Mouse (Mus musculus) hindbrain, embryonic 15.5 days (tissue): ENCODE measurements around the gene Msh5. TPM values are rescaled to one million over a fixed set of nuclear protein-coding genes. Genes with fewer than 3 reads are reported as not detected.

Source experiments
- ATAC-seq: fragments of 200-750 bp; cut with Nextera tagmentation; 2 replicates; pipeline ENCODE4 v1.8.0; 2017; ENCODE audit warnings: low read depth, moderate number of reproducible peaks, moderate TSS enrichment; ENCODE audit not compliant: low FRiP score
- H3K27ac ChIP-seq: fragments of 300-500 bp; sonication (generic); replicated peaks from 2 replicates; pipeline ENCODE4 v1.5.1; 2015; ENCODE audit warnings: mild to moderate bottlenecking, inconsistent platforms
- H3K27me3 ChIP-seq: fragments of 300-500 bp; sonication (generic); 2 replicates; pipeline ENCODE4 v1.6.1; 2015; ENCODE audit warnings: control low read depth, inconsistent platforms
- H3K36me3 ChIP-seq: fragments of 300-500 bp; sonication (generic); 2 replicates; pipeline ENCODE4 v1.6.1; 2015; ENCODE audit warnings: control low read depth, inconsistent platforms
- H3K4me1 ChIP-seq: fragments of 300-500 bp; sonication (generic); replicated peaks from 2 replicates; pipeline ENCODE4 v1.6.1; 2015; ENCODE audit warnings: control low read depth, inconsistent platforms
- H3K4me2 ChIP-seq: fragments of 300-500 bp; sonication (generic); 2 replicates; pipeline ENCODE4 v1.6.1; 2015; ENCODE audit warnings: moderate library complexity, mild to moderate bottlenecking, inconsistent platforms
- H3K4me3 ChIP-seq: fragments of 300-500 bp; sonication (generic); 2 replicates; pipeline ENCODE4 v1.5.1; 2015; ENCODE audit warnings: mild to moderate bottlenecking, inconsistent platforms
- H3K9ac ChIP-seq: fragments of 300-500 bp; sonication (generic); 2 replicates; pipeline ENCODE4 v1.6.1; 2015; ENCODE audit warnings: inconsistent platforms
- H3K9me3 ChIP-seq: fragments of 300-500 bp; sonication (generic); 2 replicates; pipeline ENCODE4 v1.6.1; 2016; ENCODE audit warnings: control low read depth, inconsistent platforms
- WGBS: fragments of 180-500 bp; shearing (Covaris S2); methylation state at CpG from one replicate; pipeline ENCODE4 v1.1.7; 2015; 5-methylcytosine and 5-hydroxymethylcytosine counted together
- polyA plus RNA-seq: library from polyadenylated mRNA; unstranded; fragments of >200 nt; fragmentation: Nextera tagmentation; extraction: Ambion mirVana; gene quantifications from 2 replicates; pipeline ENCODE4 v1.2.1, GENCODE M21; 2015

The Msh5 gene
- polyA plus RNA-seq, 1 experiment from 2014 or later, result 3.4 TPM

GRCm38 (mm10) chr17:35052271-35052798 is 5.8 kb upstream of the Msh5 start:
- Histone ChIP-seq H3K9me3 (no peaks in the 10 kb centered on the region), H3K4me3 (peak overlapping the region; percentile 36; the same call in 1 of the 2 replicates), H3K27me3 (no peaks in the 10 kb centered on the region), H3K4me2 (peak overlapping the region; percentile 60), H3K27ac (peak overlapping the region; percentile 79), H3K36me3 (0 out of 2 replicates have a peak, but pooled peaks cover 5% of the 10 kb centered on the region), H3K4me1 (peaks cover 35% of the 10 kb centered on the region), H3K9ac (no peak overlapping the region)
- ATAC-seq, result no peak
- WGBS, result 80% methylated on average over 12 of the region's 12 CpGs

- ATAC-seq, result no peak
- H3K9me3 ChIP-seq, result no peaks in the 10 kb centered on the region
- H3K36me3 ChIP-seq, result 0 out of 2 replicates have a peak, but pooled peaks cover 5% of the 10 kb centered on the region
- WGBS, result 5% methylated on average over 21 of the region's 21 CpGs
- peak overlapping the region; percentile 38 for H3K9ac ChIP-seq
- peaks cover 35% of the 10 kb centered on the region for H3K4me1 ChIP-seq
- H3K27ac ChIP-seq, result peak overlapping the region; percentile 79
- peak overlapping the region; percentile 60 for H3K4me2 ChIP-seq
- H3K27me3 ChIP-seq, result no peaks in the 10 kb centered on the region
- H3K4me3 ChIP-seq, result peak overlapping the region; percentile 36
Measured at GRCm38 (mm10) chr17:35051156-35052086, 4.9 kb upstream of the Msh5 start.

- WGBS, result 1% methylated on average over 27 of the region's 27 CpGs
- 0 out of 2 replicates have a peak, but pooled peaks cover 5% of the 10 kb centered on the region for H3K36me3 ChIP-seq
Measured at GRCm38 (mm10) chr17:35050126-35050750, 3.7 kb upstream of the Msh5 start.

GRCm38 (mm10) chr17:35049561-35050016 is 3.0 kb upstream of the Msh5 start, which contains the start of gene Clic1:
Gene Clic1, plus strand, starts transcription at chr17:35049966.
- H3K4me3 ChIP-seq, result peak within 1 kb of the TSS; percentile 36
- peaks cover 41% of the 10 kb centered on the region for H3K4me1 ChIP-seq
- H3K27ac ChIP-seq, result peak within 1 kb of the TSS; percentile 83
- WGBS, result 5% methylated on average over 11 of the region's 11 CpGs
- 0 out of 2 replicates have a peak, but pooled peaks cover 5% of the 10 kb centered on the region for H3K36me3 ChIP-seq
- peak within 1 kb of the TSS; percentile 38 for H3K9ac ChIP-seq
- no peaks in the 10 kb centered on the region for H3K9me3 ChIP-seq
- no peak for ATAC-seq
- H3K4me2 ChIP-seq, result peak within 1 kb of the TSS; percentile 60
- H3K27me3 ChIP-seq, result no peaks in the 10 kb centered on the region

More at GRCm38 (mm10) chr17:35050126-35050750, 3.7 kb upstream of the Msh5 start:
- Histone ChIP-seq H3K4me3 (peak overlapping the region; percentile 36), H3K27me3 (no peaks in the 10 kb centered on the region), H3K9me3 (no peaks in the 10 kb centered on the region), H3K9ac (peak overlapping the region; percentile 38), H3K27ac (peak overlapping the region; percentile 83), H3K4me1 (peaks cover 41% of the 10 kb centered on the region), H3K4me2 (peak overlapping the region; percentile 60)
- ATAC-seq, result no peak

- no peak for ATAC-seq
- Histone ChIP-seq H3K4me3 (no peak overlapping the region), H3K4me2 (peak overlapping the region; percentile 60), H3K9me3 (no peaks in the 10 kb centered on the region), H3K4me1 (peaks cover 41% of the 10 kb centered on the region), H3K27me3 (no peaks in the 10 kb centered on the region), H3K36me3 (0 out of 2 replicates have a peak, but pooled peaks cover 1% of the 10 kb centered on the region), H3K27ac (0 out of 2 replicates have a peak overlapping the region, but pooled peaks have one; percentile 83), H3K9ac (no peak overlapping the region)
- 82% methylated on average over 5 of the region's 5 CpGs for WGBS
Measured at GRCm38 (mm10) chr17:35048932-35049440, 2.4 kb upstream of the Msh5 start.

- H3K27me3 ChIP-seq, result no peaks in the 10 kb centered on the region
- no peak overlapping the region for H3K4me3 ChIP-seq
- H3K4me1 ChIP-seq, result peaks cover 40% of the 10 kb centered on the region
- H3K27ac ChIP-seq, result no peak overlapping the region
- no peaks in the 10 kb centered on the region for H3K36me3 ChIP-seq
- no peaks in the 10 kb centered on the region for H3K9me3 ChIP-seq
- WGBS, result 44% methylated on average over 11 of the region's 11 CpGs
- peak overlapping the region; percentile 0; the same call in 1 of the 2 replicates for H3K4me2 ChIP-seq
- no peak overlapping the region for H3K9ac ChIP-seq
- no peak for ATAC-seq
Measured at GRCm38 (mm10) chr17:35048149-35048931, 1.8 kb upstream of the Msh5 start.

GRCm38 (mm10) chr17:35047688-35048087 is 1.1 kb upstream of the Msh5 start:
- ATAC-seq, result no peak
- no peak overlapping the region for H3K27ac ChIP-seq
- peaks cover 34% of the 10 kb centered on the region for H3K4me1 ChIP-seq
- H3K4me2 ChIP-seq, result peak overlapping the region; percentile 0; the same call in 1 of the 2 replicates
- H3K4me3 ChIP-seq, result no peak overlapping the region
- no peaks in the 10 kb centered on the region for H3K9me3 ChIP-seq
- H3K36me3 ChIP-seq, result no peaks in the 10 kb centered on the region
- WGBS, result 51% methylated on average over 1 of the region's 1 CpGs
- no peaks in the 10 kb centered on the region for H3K27me3 ChIP-seq
- no peak overlapping the region for H3K9ac ChIP-seq

- no peaks in the 10 kb centered on the region for H3K36me3 ChIP-seq
- H3K27me3 ChIP-seq, result no peaks in the 10 kb centered on the region
- H3K4me3 ChIP-seq, result peak overlapping the region; percentile 63
- no peaks in the 10 kb centered on the region for H3K9me3 ChIP-seq
- H3K9ac ChIP-seq, result peak overlapping the region; percentile 71
- H3K4me1 ChIP-seq, result peaks cover 19% of the 10 kb centered on the region
- H3K27ac ChIP-seq, result peak overlapping the region; percentile 71
- peak; percentile 84 for ATAC-seq
- 5% methylated on average over 48 of the region's 48 CpGs for WGBS
- H3K4me2 ChIP-seq, result peak overlapping the region; percentile 98
Measured at GRCm38 (mm10) chr17:35045807-35046680, 501 bp downstream of the Msh5 start.

- no peaks in the 10 kb centered on the region for H3K9me3 ChIP-seq
- H3K4me3 ChIP-seq, result peak overlapping the region; percentile 63; the same call in 1 of the 2 replicates
- H3K9ac ChIP-seq, result no peak overlapping the region
- no peaks in the 10 kb centered on the region for H3K36me3 ChIP-seq
- H3K27me3 ChIP-seq, result no peaks in the 10 kb centered on the region
- H3K4me2 ChIP-seq, result peak overlapping the region; percentile 98
- H3K4me1 ChIP-seq, result peaks cover 19% of the 10 kb centered on the region
- no peak for ATAC-seq
- H3K27ac ChIP-seq, result no peak overlapping the region
- whole genome bisulfite sequencing, result 84% methylated on average over 7 of the region's 7 CpGs
Measured at GRCm38 (mm10) chr17:35044904-35045806, 1.4 kb downstream of the Msh5 start.
